Mouse (Mus musculus) embryonic facial prominence, embryonic 11.5 days (tissue): ENCODE data around the gene Robo4. TPM values are rescaled to one million over a fixed set of nuclear protein-coding genes. Genes with fewer than 3 reads are reported as not detected.

Experiments
- ATAC-seq: fragments of 200-750 bp; cut with Nextera tagmentation; replicated peaks from 2 replicates; pipeline ENCODE4 v1.8.0; 2017; ENCODE audit warnings: low read depth; ENCODE audit not compliant: insufficient number of reproducible peaks, low FRiP score, low TSS enrichment
- DNase-seq: peaks from one replicate; pipeline ENCODE4 v3.0.0-alpha.2; 2015; ENCODE audit warnings: low spot score
- H3K27ac ChIP-seq: fragments of 300-500 bp; sonication (generic); replicated peaks from 2 replicates; pipeline ENCODE4 v1.5.1; 2014; ENCODE audit warnings: mild to moderate bottlenecking, low read depth, low read length, control low read depth
- H3K27me3 ChIP-seq: fragments of 300-500 bp; sonication (generic); 2 replicates; pipeline ENCODE4 v1.6.1; 2014; ENCODE audit warnings: mild to moderate bottlenecking, low read length, moderate library complexity, mixed read lengths; ENCODE audit not compliant: control insufficient read depth, insufficient read depth
- H3K36me3 ChIP-seq: fragments of 300-500 bp; sonication (generic); replicated peaks from 2 replicates; pipeline ENCODE4 v1.6.1; 2014; ENCODE audit warnings: low read depth, mild to moderate bottlenecking, low read length, moderate library complexity, mixed read lengths; ENCODE audit not compliant: control insufficient read depth, insufficient read depth
- H3K4me1 ChIP-seq: fragments of 300-500 bp; sonication (generic); 2 replicates; pipeline ENCODE4 v1.6.1; 2014; ENCODE audit warnings: low read length, mixed read lengths; ENCODE audit not compliant: control insufficient read depth, insufficient read depth
- H3K4me2 ChIP-seq: fragments of 300-500 bp; sonication (generic); 2 replicates; pipeline ENCODE4 v1.6.1; 2014; ENCODE audit warnings: low read depth, mild to moderate bottlenecking, control low read depth, low read length, moderate library complexity
- H3K4me3 ChIP-seq: fragments of 300-500 bp; sonication (generic); 2 replicates; pipeline ENCODE4 v1.5.1; 2014; ENCODE audit warnings: low read depth, low read length, control low read depth
- H3K9ac ChIP-seq: fragments of 300-500 bp; sonication (generic); replicated peaks from 2 replicates; pipeline ENCODE4 v1.6.1; 2014; ENCODE audit warnings: mild to moderate bottlenecking, control low read depth, low read length
- H3K9me3 ChIP-seq: fragments of 300-500 bp; sonication (generic); replicated peaks from 2 replicates; pipeline ENCODE4 v1.6.1; 2016; ENCODE audit warnings: mild to moderate bottlenecking, low read length, inconsistent platforms, mixed read lengths; ENCODE audit not compliant: control insufficient read depth
- WGBS: fragments of 180-500 bp; shearing (Covaris S2); extraction: QIAGEN DNeasy Blood & Tissue Kit; methylation state at CpG from one replicate; pipeline ENCODE4 v1.1.7; 2014; 5-methylcytosine and 5-hydroxymethylcytosine counted together
- polyA plus RNA-seq: library from polyadenylated mRNA; unstranded; fragments of >200 nt; fragmentation: Nextera tagmentation; extraction: Ambion mirVana; gene quantifications from 2 replicates; pipeline ENCODE4 v1.2.1, GENCODE M21; 2014

The Robo4 gene
- polyA plus RNA-seq, 1 experiment from 2014 or later: 6.5 TPM

- Histone ChIP-seq H3K4me2 (no peak overlapping the region), H3K27ac (no peak overlapping the region), H3K27me3 (no peaks in the 10 kb centered on the region), H3K36me3 (no peaks in the 10 kb centered on the region), H3K4me3 (no peak overlapping the region), H3K9ac (no peak overlapping the region), H3K9me3 (no peaks in the 10 kb centered on the region), H3K4me1 (no peaks in the 10 kb centered on the region)
- no peak for ATAC-seq
- 63% methylated on average over 5 of the region's 5 CpGs for WGBS
- DNase-seq: no peak
These were observed 36.0 kb upstream of the Robo4 start for GRCm38 (mm10) chr9:37365706-37366105.

- no peak for ATAC-seq
- Histone ChIP-seq H3K4me1 (no peaks in the 10 kb centered on the region), H3K4me3 (no peak within 1 kb of the TSS), H3K36me3 (no peaks in the 10 kb centered on the region), H3K27ac (no peak within 1 kb of the TSS), H3K27me3 (no peaks in the 10 kb centered on the region; the same call in 1 of the 2 replicates), H3K9ac (no peak within 1 kb of the TSS), H3K9me3 (no peaks in the 10 kb centered on the region), H3K4me2 (no peak within 1 kb of the TSS)
- WGBS: 80% methylated on average over 17 of the region's 17 CpGs
- DNase-seq: no peak
These were observed 34.2 kb upstream of the Robo4 start, which contains the start of gene Hepacam for GRCm38 (mm10) chr9:37367301-37368080. TSS of gene Hepacam (plus strand) at chr9:37367351.

- H3K4me3 ChIP-seq: no peak overlapping the region
- H3K4me2 ChIP-seq: no peak overlapping the region
- no peak overlapping the region for H3K27ac ChIP-seq
- H3K9me3 ChIP-seq: no peaks in the 10 kb centered on the region
- 80% methylated on average over 11 of the region's 11 CpGs for WGBS
- no peaks in the 10 kb centered on the region for H3K36me3 ChIP-seq
- H3K9ac ChIP-seq: no peak overlapping the region
- H3K27me3 ChIP-seq: no peaks in the 10 kb centered on the region; the same call in 1 of the 2 replicates
- DNase-seq: no peak
- ATAC-seq: no peak
- no peaks in the 10 kb centered on the region for H3K4me1 ChIP-seq
These were observed 33.4 kb upstream of the Robo4 start for GRCm38 (mm10) chr9:37368081-37368830.

DNA sequence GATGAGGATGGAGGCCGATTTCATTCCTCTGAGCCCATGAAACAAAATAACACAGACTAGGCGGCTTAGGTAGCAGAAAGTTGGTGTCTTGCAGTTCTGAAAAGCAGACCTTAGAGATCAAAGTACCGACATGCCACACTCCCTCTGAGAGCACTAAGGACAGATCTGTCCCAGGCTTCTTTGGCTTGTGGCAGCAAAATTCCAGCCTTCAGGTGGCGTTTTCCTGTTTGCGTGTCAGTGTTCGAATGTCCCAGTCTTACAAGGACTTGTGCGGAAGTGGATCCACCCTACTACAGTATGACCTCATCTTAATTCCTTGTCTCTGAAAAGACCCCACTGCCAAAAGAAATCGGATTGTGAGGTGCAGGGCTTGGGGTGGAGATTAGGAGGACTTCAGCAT lies 32.8 kb upstream of the Robo4 start:
- DNase-seq (no peak), ATAC-seq (no peak)
- Histone ChIP-seq H3K4me3 (no peak overlapping the region), H3K27me3 (no peaks in the 10 kb centered on the region; the same call in 1 of the 2 replicates), H3K27ac (no peak overlapping the region), H3K9me3 (no peaks in the 10 kb centered on the region), H3K4me1 (no peaks in the 10 kb centered on the region), H3K36me3 (no peaks in the 10 kb centered on the region), H3K4me2 (no peak overlapping the region), H3K9ac (no peak overlapping the region)
- 77% methylated on average over 8 of the region's 8 CpGs for WGBS

DNA sequence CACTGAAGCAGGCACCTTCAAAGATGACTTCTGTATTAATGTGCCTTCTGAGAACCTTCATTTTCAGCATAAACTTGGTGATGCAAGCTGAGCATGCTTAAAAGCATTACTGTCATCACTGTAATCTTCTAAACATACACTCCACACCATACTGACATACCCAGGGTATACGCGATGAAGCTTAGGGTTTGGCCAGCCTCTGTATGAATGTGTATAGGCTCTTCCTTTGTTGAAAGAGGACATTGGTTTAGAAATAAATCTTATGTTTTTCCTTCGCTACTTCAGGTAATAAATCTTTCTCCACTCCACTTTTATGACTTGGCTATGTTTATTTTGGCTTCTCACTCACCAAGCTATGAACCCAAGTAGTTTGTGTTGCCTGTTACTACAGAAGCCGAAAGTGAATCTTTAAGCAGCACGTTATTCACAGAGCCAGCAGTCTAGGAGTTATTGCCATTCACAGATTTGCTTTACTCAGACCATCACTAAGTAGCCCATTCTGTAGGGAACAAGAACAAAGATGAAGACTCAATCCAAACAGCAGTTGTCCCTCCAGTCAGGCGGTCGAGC lies 30.4 kb upstream of the Robo4 start:
- Histone ChIP-seq H3K27ac (no peak overlapping the region), H3K36me3 (no peaks in the 10 kb centered on the region), H3K9me3 (no peaks in the 10 kb centered on the region), H3K4me3 (no peak overlapping the region), H3K27me3 (no peaks in the 10 kb centered on the region; the same call in 1 of the 2 replicates), H3K4me1 (no peaks in the 10 kb centered on the region), H3K9ac (no peak overlapping the region), H3K4me2 (no peak overlapping the region)
- 90% methylated on average over 7 of the region's 7 CpGs for WGBS
- DNase-seq: no peak
- no peak for ATAC-seq

GRCm38 (mm10) chr9:37375718-37376117 lies 26.0 kb upstream of the Robo4 start:
- ATAC-seq (no peak), DNase-seq (no peak)
- Histone ChIP-seq H3K4me1 (no peaks in the 10 kb centered on the region), H3K9ac (no peak overlapping the region), H3K9me3 (no peaks in the 10 kb centered on the region), H3K27ac (no peak overlapping the region), H3K27me3 (no peaks in the 10 kb centered on the region; the same call in 1 of the 2 replicates), H3K36me3 (no peaks in the 10 kb centered on the region), H3K4me3 (no peak overlapping the region), H3K4me2 (no peak overlapping the region)
- 88% methylated on average over 5 of the region's 5 CpGs for WGBS

DNA sequence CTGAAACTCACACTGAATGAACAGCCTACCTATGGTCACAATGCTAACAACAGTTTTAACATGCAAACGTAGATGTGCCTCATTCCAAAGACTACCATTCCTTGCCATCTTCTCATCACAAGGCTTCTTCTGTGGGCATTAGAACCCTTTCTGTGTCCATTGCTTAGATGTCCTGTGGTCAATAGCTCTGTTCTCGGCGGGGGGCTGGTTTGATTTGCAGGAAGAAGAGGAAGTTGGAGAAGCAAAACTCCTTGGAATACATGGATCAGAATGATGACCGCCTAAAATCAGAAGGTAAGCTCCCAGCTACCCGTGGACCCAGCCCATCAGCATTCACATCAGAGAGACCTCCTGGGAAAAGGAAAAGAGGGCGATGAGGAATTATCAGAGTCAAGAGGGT lies 18.5 kb upstream of the Robo4 start:
- WGBS: 89% methylated on average over 6 of the region's 6 CpGs
- Histone ChIP-seq H3K36me3 (no peaks in the 10 kb centered on the region), H3K9ac (no peak overlapping the region), H3K9me3 (no peaks in the 10 kb centered on the region), H3K27ac (no peak overlapping the region), H3K4me2 (no peak overlapping the region), H3K27me3 (no peaks in the 10 kb centered on the region; the same call in 1 of the 2 replicates), H3K4me3 (no peak overlapping the region), H3K4me1 (no peaks in the 10 kb centered on the region; the same call in 1 of the 2 replicates)
- DNase-seq: no peak
- no peak for ATAC-seq
